Mouse (Mus musculus) limb, embryonic 11.5 days (tissue): ENCODE measurements around the gene Ltc4s. TPM values are rescaled to one million over a fixed set of nuclear protein-coding genes. Genes with fewer than 3 reads are reported as not detected.

Experiments
- ATAC-seq: fragments of 200-750 bp; cut with Nextera tagmentation; 2 replicates; pipeline ENCODE4 v1.8.0; 2017; ENCODE audit warnings: low read depth; ENCODE audit not compliant: insufficient number of reproducible peaks, low FRiP score, low TSS enrichment
- DNase-seq: peaks from one replicate; pipeline ENCODE4 v3.0.0-alpha.2; 2015; ENCODE audit warnings: low spot score
- H3K27ac ChIP-seq: fragments of 300-500 bp; sonication (generic); replicated peaks from 2 replicates; pipeline ENCODE4 v1.5.1; 2014; ENCODE audit warnings: low read depth, mild to moderate bottlenecking, low read length
- H3K27me3 ChIP-seq: fragments of 300-500 bp; sonication (generic); 2 replicates; pipeline ENCODE4 v1.6.1; 2014; ENCODE audit warnings: mild to moderate bottlenecking, low read length, mixed read lengths; ENCODE audit not compliant: control insufficient read depth, insufficient read depth
- H3K36me3 ChIP-seq: fragments of 300-500 bp; sonication (generic); 2 replicates; pipeline ENCODE4 v1.6.1; 2014; ENCODE audit warnings: mild to moderate bottlenecking, low read length, moderate library complexity, mixed read lengths; ENCODE audit not compliant: control insufficient read depth, insufficient read depth
- H3K4me1 ChIP-seq: fragments of 300-500 bp; sonication (generic); 2 replicates; pipeline ENCODE4 v1.6.1; 2014; ENCODE audit warnings: low read length, mixed read lengths; ENCODE audit not compliant: control insufficient read depth, insufficient read depth
- H3K4me2 ChIP-seq: fragments of 300-500 bp; sonication (generic); 2 replicates; pipeline ENCODE4 v1.6.1; 2014; ENCODE audit warnings: low read depth, mild to moderate bottlenecking, moderate library complexity; ENCODE audit not compliant: severe bottlenecking
- H3K4me3 ChIP-seq: fragments of 300-500 bp; sonication (generic); 2 replicates; pipeline ENCODE4 v1.5.1; 2014; ENCODE audit warnings: low read depth, low read length
- H3K9ac ChIP-seq: fragments of 300-500 bp; sonication (generic); 2 replicates; pipeline ENCODE4 v1.6.1; 2014; ENCODE audit warnings: mild to moderate bottlenecking, low read length
- H3K9me3 ChIP-seq: fragments of 300-500 bp; sonication (generic); 2 replicates; pipeline ENCODE4 v1.6.1; 2016; ENCODE audit warnings: low read length; ENCODE audit not compliant: control insufficient read depth
- WGBS: fragments of 180-500 bp; shearing (Covaris S2); extraction: QIAGEN DNeasy Blood & Tissue Kit; methylation state at CpG from one replicate; pipeline ENCODE4 v1.1.7; 2014; 5-methylcytosine and 5-hydroxymethylcytosine counted together
- microRNA-seq: library from miRNA; unstranded; fragments of <30 nt; microRNA quantifications from one replicate; pipeline ENCODE4, GENCODE M21; 2016
- polyA plus RNA-seq: library from polyadenylated mRNA; unstranded; fragments of >200 nt; fragmentation: Nextera tagmentation; extraction: Ambion mirVana; gene quantifications from 2 replicates; pipeline ENCODE4 v1.2.1, GENCODE M21; 2014

The Ltc4s gene
- polyA plus RNA-seq, 1 experiment from 2014 or later, result 0.57 TPM

DNA sequence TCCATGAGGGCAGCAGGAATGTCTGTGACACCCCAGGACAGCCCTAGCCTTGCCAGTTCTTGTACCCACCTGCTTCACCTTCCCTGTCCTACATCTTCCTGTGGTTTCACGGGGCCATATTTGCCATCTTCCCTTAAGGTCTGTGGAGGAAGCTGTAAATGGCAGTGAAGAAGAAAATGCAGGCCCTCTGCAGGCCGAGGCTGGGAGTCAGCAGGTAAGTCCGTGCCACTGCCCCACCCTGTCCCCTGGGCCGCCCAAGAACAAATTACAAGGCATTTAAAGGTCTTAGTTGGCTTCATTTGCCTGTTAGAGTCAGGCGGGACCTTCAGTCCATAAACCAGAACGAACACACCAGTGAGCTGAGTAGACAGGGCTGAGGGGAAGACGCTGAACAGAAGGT, 44.3 kb downstream of the Ltc4s start:
- no peak overlapping the region for H3K27ac ChIP-seq
- no peaks in the 10 kb centered on the region for H3K9me3 ChIP-seq
- no peak for ATAC-seq
- WGBS, result 77% methylated on average over 7 of the region's 7 CpGs
- H3K4me2 ChIP-seq, result no peak overlapping the region
- H3K36me3 ChIP-seq, result peaks cover 4% of the 10 kb centered on the region
- no peaks in the 10 kb centered on the region for H3K4me1 ChIP-seq
- H3K9ac ChIP-seq, result no peak overlapping the region
- H3K27me3 ChIP-seq, result no peaks in the 10 kb centered on the region
- DNase-seq, result no peak
- no peak overlapping the region for H3K4me3 ChIP-seq

DNA sequence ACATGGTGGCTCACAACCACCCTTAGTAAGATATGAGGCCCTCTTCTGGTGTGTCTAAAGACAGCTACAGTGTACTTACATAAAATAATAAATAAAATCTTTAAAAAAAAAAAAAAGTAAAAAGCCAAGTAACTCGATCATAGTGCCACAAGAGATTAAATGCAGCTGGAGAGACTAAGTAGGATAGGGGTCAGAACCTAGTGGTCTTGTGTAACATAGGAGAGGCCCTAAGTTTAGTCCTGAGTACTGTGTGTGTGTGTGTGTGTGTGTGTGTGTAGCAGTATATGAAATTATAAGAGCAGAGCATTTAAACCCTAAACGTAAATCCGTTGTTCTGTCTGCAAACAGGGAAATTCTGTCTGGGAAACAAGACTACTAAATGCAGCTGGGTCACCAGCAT, 46.1 kb downstream of the Ltc4s start:
- no peak overlapping the region for H3K4me2 ChIP-seq
- ATAC-seq, result no peak
- 88% methylated on average over 3 of the region's 3 CpGs for WGBS
- no peaks in the 10 kb centered on the region for H3K4me1 ChIP-seq
- H3K36me3 ChIP-seq, result peaks cover 4% of the 10 kb centered on the region
- no peak for DNase-seq
- no peak overlapping the region for H3K27ac ChIP-seq
- H3K4me3 ChIP-seq, result no peak overlapping the region
- H3K27me3 ChIP-seq, result no peaks in the 10 kb centered on the region
- H3K9ac ChIP-seq, result no peak overlapping the region
- H3K9me3 ChIP-seq, result no peaks in the 10 kb centered on the region

DNA sequence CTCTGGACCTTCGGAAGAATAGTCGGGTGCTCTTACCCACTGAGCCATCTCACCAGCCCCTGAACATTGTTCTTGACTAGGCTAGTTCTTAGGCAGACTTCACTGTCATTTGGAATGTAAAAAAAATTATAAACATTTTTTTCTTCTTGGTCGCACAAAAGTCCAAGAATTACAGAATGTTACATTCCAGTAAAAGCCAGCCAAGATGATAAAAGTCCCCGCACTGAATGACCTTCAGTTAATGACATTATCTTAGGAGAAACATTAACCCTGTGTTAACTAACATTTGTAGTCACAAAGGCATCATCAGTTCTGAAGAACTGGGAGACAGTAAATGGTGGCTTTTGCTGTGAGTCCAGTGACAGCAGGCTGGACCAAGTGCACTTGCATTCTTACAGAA, 48.1 kb downstream of the Ltc4s start:
- H3K9me3 ChIP-seq, result no peaks in the 10 kb centered on the region
- H3K27ac ChIP-seq, result no peak overlapping the region
- ATAC-seq, result no peak
- no peaks in the 10 kb centered on the region for H3K4me1 ChIP-seq
- no peak for DNase-seq
- H3K9ac ChIP-seq, result no peak overlapping the region
- no peak overlapping the region for H3K4me2 ChIP-seq
- H3K27me3 ChIP-seq, result no peaks in the 10 kb centered on the region
- H3K4me3 ChIP-seq, result no peak overlapping the region
- 93% methylated on average over 4 of the region's 4 CpGs for WGBS
- no peaks in the 10 kb centered on the region for H3K36me3 ChIP-seq

DNA sequence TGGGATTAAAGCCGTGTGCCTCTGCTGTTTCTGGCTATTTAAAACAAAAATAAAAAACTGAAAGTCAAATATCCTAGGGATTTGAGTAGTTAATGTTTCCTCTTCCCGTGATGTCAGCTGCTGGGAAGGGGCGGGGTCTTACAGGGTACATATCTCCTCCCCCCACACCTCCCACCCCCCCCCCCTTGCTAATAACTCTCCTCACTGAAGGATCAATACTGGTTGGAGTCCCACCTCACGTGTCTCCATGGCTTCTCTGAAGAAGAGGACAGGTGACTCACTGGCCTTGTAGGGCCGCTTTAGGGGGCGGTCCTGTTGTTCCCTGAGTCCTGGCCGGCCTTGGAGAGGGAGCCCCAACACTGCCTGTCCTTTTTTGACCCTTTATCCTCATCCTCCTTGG, 49.7 kb downstream of the Ltc4s start:
- Histone ChIP-seq H3K27me3 (no peaks in the 10 kb centered on the region), H3K9ac (no peak overlapping the region), H3K4me1 (no peaks in the 10 kb centered on the region), H3K36me3 (no peaks in the 10 kb centered on the region), H3K4me2 (no peak overlapping the region), H3K9me3 (no peaks in the 10 kb centered on the region), H3K4me3 (no peak overlapping the region), H3K27ac (no peak overlapping the region)
- no peak for DNase-seq
- WGBS, result 77% methylated on average over 7 of the region's 7 CpGs
- ATAC-seq, result no peak

Small RNA genes lying within 50 kb of the gene (microRNA-seq; reads per million reads assigned to microRNA genes)
- gene Mir6919, result 0.92 reads per million

Other genes with a start within 250 kb of the Ltc4s start
- gene Rnf130, start 213.3 kb downstream of the Ltc4s start, polyA plus RNA-seq, result 89.3 and 89.9 TPM in 2 replicates
- gene Tbc1d9b, start 107.2 kb downstream of the Ltc4s start, polyA plus RNA-seq, result 29.4 and 34.8 TPM in 2 replicates
- 29.8 and 30.9 TPM in 2 replicates for gene Mrnip, start 64.2 kb downstream of the Ltc4s start, polyA plus RNA-seq
- gene Sqstm1, start 27.8 kb downstream of the Ltc4s start, polyA plus RNA-seq, result 133 and 136 TPM in 2 replicates
- 18.4 and 22.1 TPM in 2 replicates for gene Mgat4b, start 27.7 kb downstream of the Ltc4s start, polyA plus RNA-seq
- gene Maml1, start 53.7 kb upstream of the Ltc4s start, polyA plus RNA-seq, result 14.4 and 14.6 TPM in 2 replicates
- gene Canx, start 87.1 kb upstream of the Ltc4s start, polyA plus RNA-seq, result 242 and 250 TPM in 2 replicates
- gene Cby3, start 115.8 kb upstream of the Ltc4s start, polyA plus RNA-seq, result 0.28 TPM in 1 of 2 replicates, not detected in the other
- 809 and 820 TPM in 2 replicates for gene Hnrnph1, start 138.4 kb upstream of the Ltc4s start, polyA plus RNA-seq
- gene Rufy1, start 192.5 kb upstream of the Ltc4s start, polyA plus RNA-seq, result 28.1 and 28.6 TPM in 2 replicates